Mouse (Mus musculus) heart, embryonic 14.5 days (tissue): ENCODE measurements around the gene Cmya5. TPM values are rescaled to one million over a fixed set of nuclear protein-coding genes. Genes with fewer than 3 reads are reported as not detected.

Source experiments
- ATAC-seq: fragments of 200-750 bp; cut with Nextera tagmentation; 2 replicates; pipeline ENCODE4 v1.8.0; 2017; ENCODE audit warnings: low read depth, moderate TSS enrichment; ENCODE audit not compliant: insufficient number of reproducible peaks, insufficient read depth, low FRiP score
- H3K27ac ChIP-seq, 2 experiments: fragments of 200-500 bp in 1 of 2; fragments of 300-500 bp in 1 of 2; sonication (generic) in 1 of 2; replicated peaks in 1 of 2; 2 replicates each; pipeline ENCODE4 v1.5.1; 2012 to 2014; ENCODE audit warnings: low read depth in 2 of 2, low read length in 2 of 2, control low read depth in 1 of 2, mild to moderate bottlenecking in 1 of 2, mixed read lengths in 1 of 2; ENCODE audit not compliant: control insufficient read depth in 1 of 2, insufficient read depth in 1 of 2
- H3K27me3 ChIP-seq: fragments of 300-500 bp; sonication (generic); 2 replicates; pipeline ENCODE4 v1.6.1; 2014; ENCODE audit warnings: mild to moderate bottlenecking, low read length, control low read depth; ENCODE audit not compliant: control insufficient read depth, insufficient read depth
- H3K36me3 ChIP-seq: fragments of 300-500 bp; sonication (generic); 2 replicates; pipeline ENCODE4 v1.6.1; 2014; ENCODE audit warnings: mild to moderate bottlenecking, control low read depth, low read length, mixed read lengths; ENCODE audit not compliant: control insufficient read depth, insufficient read depth
- H3K4me1 ChIP-seq, 2 experiments: fragments of 200-500 bp in 1 of 2; fragments of 300-500 bp in 1 of 2; sonication (generic) in 1 of 2; 2 replicates each; pipeline ENCODE4 v1.6.1; 2012 to 2014; ENCODE audit warnings: low read length in 2 of 2, control low read depth in 1 of 2, mixed read lengths in 1 of 2; ENCODE audit not compliant: control insufficient read depth in 2 of 2, insufficient read depth in 2 of 2
- H3K4me2 ChIP-seq: fragments of 300-500 bp; sonication (generic); 2 replicates; pipeline ENCODE4 v1.6.1; 2014; ENCODE audit warnings: mild to moderate bottlenecking, low read length
- H3K4me3 ChIP-seq, 2 experiments: fragments of 200-500 bp in 1 of 2; fragments of 300-500 bp in 1 of 2; sonication (generic) in 1 of 2; 2 replicates each; pipeline ENCODE4 v1.5.1; 2012 to 2014; ENCODE audit warnings: low read length in 2 of 2, mild to moderate bottlenecking in 2 of 2, control low read depth in 1 of 2, low read depth in 1 of 2, moderate library complexity in 1 of 2; ENCODE audit not compliant: control insufficient read depth in 1 of 2, insufficient read depth in 1 of 2
- H3K9ac ChIP-seq: fragments of 300-500 bp; sonication (generic); 2 replicates; pipeline ENCODE4 v1.6.1; 2014; ENCODE audit warnings: mild to moderate bottlenecking, low read length
- H3K9me3 ChIP-seq: fragments of 300-500 bp; sonication (generic); 2 replicates; pipeline ENCODE4 v1.6.1; 2016; ENCODE audit warnings: low read length, control low read depth; ENCODE audit not compliant: control insufficient read depth
- WGBS: fragments of 180-500 bp; shearing (Covaris S2); extraction: QIAGEN DNeasy Blood & Tissue Kit; methylation state at CpG from one replicate; pipeline ENCODE4 v1.1.7; 2014; 5-methylcytosine and 5-hydroxymethylcytosine counted together
- polyA plus RNA-seq: library from polyadenylated mRNA; unstranded; fragments of >200 nt; fragmentation: Nextera tagmentation; extraction: Ambion mirVana; gene quantifications from 2 replicates; pipeline ENCODE4 v1.2.1, GENCODE M21; 2014

The Cmya5 gene
- polyA plus RNA-seq, 1 experiment from 2014 or later, result 11.3 TPM

DNA sequence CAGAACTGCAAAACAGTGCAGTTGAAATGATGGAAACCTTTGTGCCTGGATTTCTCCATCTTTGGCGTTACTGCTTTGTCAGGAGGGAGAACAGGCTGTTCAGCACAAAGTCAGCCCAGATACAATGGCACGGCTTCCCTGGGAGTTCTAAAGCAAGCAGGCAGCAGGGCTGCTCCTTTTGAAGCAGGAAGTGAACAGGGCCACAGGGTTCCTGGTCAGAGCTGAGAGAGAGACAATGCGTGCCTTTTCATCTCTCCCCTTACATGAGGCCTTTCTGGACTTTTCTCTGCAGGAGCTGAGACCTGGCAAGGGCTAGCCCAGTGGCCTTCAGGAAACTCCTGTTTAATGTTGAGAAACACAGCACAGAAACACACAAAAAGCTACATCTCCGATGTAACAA lies 108.3 kb downstream of the Cmya5 start:
- no peak for ATAC-seq
- no peaks in the 10 kb centered on the region for H3K4me1 ChIP-seq
- H3K36me3 ChIP-seq, result peaks cover 13% of the 10 kb centered on the region
- H3K4me3 ChIP-seq, result no peak overlapping the region
- no peaks in the 10 kb centered on the region for H3K9me3 ChIP-seq
- H3K27ac ChIP-seq, result no peak overlapping the region
- H3K27me3 ChIP-seq, result no peaks in the 10 kb centered on the region
- no peak overlapping the region for H3K4me2 ChIP-seq
- WGBS, result 66% methylated on average over 4 of the region's 4 CpGs
- H3K9ac ChIP-seq, result no peak overlapping the region

DNA sequence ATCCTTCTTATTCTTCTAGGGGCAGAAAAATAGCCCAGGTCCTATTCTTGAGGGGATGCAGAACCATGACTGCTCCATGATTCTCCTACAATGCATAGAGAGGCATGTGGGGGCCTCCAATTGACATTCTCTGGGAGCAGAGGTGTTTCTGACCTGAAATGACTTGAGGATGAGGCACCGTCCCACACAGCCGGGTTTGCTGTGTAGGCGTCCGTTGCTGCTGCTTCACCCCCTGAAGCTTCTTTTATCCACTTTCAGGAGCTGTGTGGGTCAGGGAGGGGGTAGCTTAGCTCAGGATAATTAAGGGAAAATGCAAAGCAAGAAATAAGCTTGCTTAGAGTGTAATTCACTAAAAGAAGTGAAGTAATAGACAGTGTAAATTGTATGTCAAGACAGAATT lies 115.2 kb downstream of the Cmya5 start:
- H3K9me3 ChIP-seq, result peaks cover 6% of the 10 kb centered on the region; the same call in 1 of the 2 replicates
- no peak for ATAC-seq
- H3K36me3 ChIP-seq, result no peaks in the 10 kb centered on the region
- H3K4me2 ChIP-seq, result no peak overlapping the region
- no peak overlapping the region for H3K27ac ChIP-seq
- H3K4me3 ChIP-seq, result no peak overlapping the region
- no peaks in the 10 kb centered on the region for H3K4me1 ChIP-seq
- H3K9ac ChIP-seq, result no peak overlapping the region
- H3K27me3 ChIP-seq, result no peaks in the 10 kb centered on the region
- WGBS, result 92% methylated on average over 4 of the region's 4 CpGs

GRCm38 (mm10) chr13:93024837-93025236 lies 119.7 kb downstream of the Cmya5 start:
- Histone ChIP-seq H3K27ac (no peak overlapping the region), H3K9me3 (peaks cover 6% of the 10 kb centered on the region; the same call in 1 of the 2 replicates), H3K27me3 (no peaks in the 10 kb centered on the region), H3K4me1 (no peaks in the 10 kb centered on the region; a peak in 1 of 4 replicates), H3K4me3 (no peak overlapping the region), H3K9ac (no peak overlapping the region), H3K36me3 (no peaks in the 10 kb centered on the region), H3K4me2 (no peak overlapping the region)
- 56% methylated on average over 2 of the region's 2 CpGs for WGBS
- no peak for ATAC-seq

GRCm38 (mm10) chr13:93022158-93022557 lies 122.4 kb downstream of the Cmya5 start:
- 21% methylated on average over 1 of the region's 1 CpGs for WGBS
- no peak overlapping the region for H3K4me2 ChIP-seq
- H3K9ac ChIP-seq, result no peak overlapping the region
- H3K27me3 ChIP-seq, result no peaks in the 10 kb centered on the region
- H3K4me1 ChIP-seq, result no peaks in the 10 kb centered on the region; a peak in 1 of 4 replicates
- no peak overlapping the region for H3K27ac ChIP-seq
- H3K36me3 ChIP-seq, result no peaks in the 10 kb centered on the region
- ATAC-seq, result no peak
- no peaks in the 10 kb centered on the region for H3K9me3 ChIP-seq
- H3K4me3 ChIP-seq, result no peak overlapping the region

GRCm38 (mm10) chr13:93012952-93013351 lies 131.6 kb downstream of the Cmya5 start:
- 57% methylated on average over 8 of the region's 8 CpGs for WGBS
- H3K9me3 ChIP-seq, result no peaks in the 10 kb centered on the region
- no peak overlapping the region for H3K27ac ChIP-seq
- no peak overlapping the region for H3K9ac ChIP-seq
- no peak overlapping the region for H3K4me2 ChIP-seq
- 0 out of 4 replicates have a peak, but pooled peaks cover 0 to 5% of the 10 kb centered on the region in 2 experiments for H3K4me1 ChIP-seq
- H3K27me3 ChIP-seq, result no peaks in the 10 kb centered on the region
- no peaks in the 10 kb centered on the region for H3K36me3 ChIP-seq
- no peak overlapping the region for H3K4me3 ChIP-seq
- ATAC-seq, result no peak

GRCm38 (mm10) chr13:93011315-93011714 lies 133.2 kb downstream of the Cmya5 start:
- ATAC-seq, result no peak
- H3K4me2 ChIP-seq, result no peak overlapping the region
- 86% methylated on average over 4 of the region's 4 CpGs for WGBS
- no peaks in the 10 kb centered on the region for H3K9me3 ChIP-seq
- H3K9ac ChIP-seq, result no peak overlapping the region
- H3K27me3 ChIP-seq, result no peaks in the 10 kb centered on the region
- H3K36me3 ChIP-seq, result no peaks in the 10 kb centered on the region
- H3K27ac ChIP-seq, result no peak overlapping the region
- H3K4me1 ChIP-seq, result 0 out of 4 replicates have a peak, but pooled peaks cover 0 to 5% of the 10 kb centered on the region in 2 experiments
- H3K4me3 ChIP-seq, result no peak overlapping the region

DNA sequence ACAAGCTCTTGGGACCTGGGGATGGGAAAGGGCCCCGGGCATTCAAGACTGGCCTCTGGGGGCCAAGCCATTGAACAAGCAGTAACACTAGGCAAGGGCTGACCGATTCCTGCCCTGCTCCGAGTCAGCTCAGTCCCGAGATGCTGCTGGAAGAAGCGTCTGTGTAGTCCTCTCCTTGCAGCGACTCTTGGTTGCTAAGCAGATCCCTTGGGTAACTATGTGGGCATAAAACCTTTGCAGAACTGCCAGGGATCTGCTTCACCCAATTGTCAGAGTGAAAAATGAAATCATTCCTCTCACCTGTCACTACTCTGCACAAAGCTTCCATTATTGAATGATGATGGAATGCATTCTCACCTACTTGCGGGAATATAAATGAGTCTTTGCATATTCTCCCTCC lies 134.0 kb downstream of the Cmya5 start:
- H3K9ac ChIP-seq, result no peak overlapping the region
- WGBS, result 79% methylated on average over 7 of the region's 7 CpGs
- no peak overlapping the region for H3K27ac ChIP-seq
- H3K36me3 ChIP-seq, result no peaks in the 10 kb centered on the region
- ATAC-seq, result no peak
- 0 out of 4 replicates have a peak, but pooled peaks cover 0 to 5% of the 10 kb centered on the region in 2 experiments for H3K4me1 ChIP-seq
- H3K9me3 ChIP-seq, result no peaks in the 10 kb centered on the region
- H3K27me3 ChIP-seq, result no peaks in the 10 kb centered on the region
- H3K4me3 ChIP-seq, result no peak overlapping the region
- no peak overlapping the region for H3K4me2 ChIP-seq

DNA sequence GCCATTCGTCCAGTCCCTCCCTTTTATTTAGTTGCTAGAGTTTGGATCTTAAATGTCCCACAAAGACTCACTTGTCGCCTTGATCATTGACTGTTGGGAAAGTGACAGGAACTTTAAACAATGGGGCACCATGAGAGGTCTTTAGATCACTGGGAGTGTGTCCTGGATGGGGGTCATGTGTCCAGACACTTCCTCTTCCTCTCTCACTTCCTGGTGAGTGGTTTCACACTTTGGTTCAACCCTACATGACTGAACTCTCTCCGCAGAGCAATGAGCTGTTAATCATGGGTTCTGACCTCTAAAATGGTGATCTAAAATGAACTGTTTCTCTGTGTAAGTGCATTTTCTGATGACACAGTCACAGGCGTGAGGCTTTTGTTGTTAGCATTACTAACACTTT lies 137.4 kb downstream of the Cmya5 start:
- Histone ChIP-seq H3K36me3 (no peaks in the 10 kb centered on the region), H3K27me3 (no peaks in the 10 kb centered on the region), H3K27ac (no peak overlapping the region), H3K9me3 (no peaks in the 10 kb centered on the region), H3K4me3 (no peak overlapping the region), H3K4me1 (no peaks in the 10 kb centered on the region), H3K4me2 (no peak overlapping the region), H3K9ac (no peak overlapping the region)
- ATAC-seq, result no peak
- WGBS, result 73% methylated on average over 4 of the region's 4 CpGs
